Mouse (Mus musculus) gastrocnemius, adult 2 months (tissue): Measurements from ENCODE around the gene Twsg1. TPM values are rescaled to one million over a fixed set of nuclear protein-coding genes. Genes with fewer than 3 reads are reported as not detected.
"Not testable (repeated sequence)": the region's sequence is repeated elsewhere in the genome, so short reads cannot be mapped to it uniquely, and the experiment has no call there.

ENCODE experiments used
- DNase-seq: peaks from one replicate; pipeline ENCODE4 v3.0.0; 2022
- H3K27ac ChIP-seq: fragments of 200-600 bp; 2 replicates; pipeline ENCODE4 v1.8.1; 2022; ENCODE audit warnings: mild to moderate bottlenecking
- H3K4me3 ChIP-seq: fragments of 200-600 bp; 2 replicates; pipeline ENCODE4 v1.8.1; 2022; ENCODE audit warnings: mild to moderate bottlenecking, moderate library complexity
- CTCF ChIP-seq: fragments of 200-600 bp; IDR thresholded peaks from 2 replicates; pipeline ENCODE4 v1.8.1; 2022; ENCODE audit warnings: antibody characterized with exemption, mild to moderate bottlenecking, moderate library complexity
- intact Hi-C: fragments of 180-260 bp; cut with DNase I; formaldehyde crosslinking; loops from one replicate; pipeline ENCODE4 v1.15.1; 2025
- long read RNA-seq, 2 experiments: library from polyadenylated mRNA; stranded (forward); transcript quantifications; one replicate each; pipeline ENCODE4 v2.0.0; 2021
- total RNA-seq, 2 experiments: library from RNA; stranded (reverse); gene quantifications; 2 replicates each; pipeline ENCODE4 v1.2.3; 2021

The Twsg1 gene
- total RNA-seq = 10 to 100 TPM; 25.2 to 31.6 TPM
- long read RNA-seq, experiment 1, full-length matches to known transcripts = 73 of 80 reads
- long read RNA-seq, experiment 1, partial matches to known transcripts = 2 of 80 reads
- long read RNA-seq, experiment 1, other reads (novel, unspliced or antisense) = 5 of 80 reads
- long read RNA-seq, experiment 2, full-length matches to known transcripts = 46 of 57 reads
- long read RNA-seq, experiment 2, partial matches to known transcripts = 4 of 57 reads
- long read RNA-seq, experiment 2, other reads (novel, unspliced or antisense) = 7 of 57 reads

DNA sequence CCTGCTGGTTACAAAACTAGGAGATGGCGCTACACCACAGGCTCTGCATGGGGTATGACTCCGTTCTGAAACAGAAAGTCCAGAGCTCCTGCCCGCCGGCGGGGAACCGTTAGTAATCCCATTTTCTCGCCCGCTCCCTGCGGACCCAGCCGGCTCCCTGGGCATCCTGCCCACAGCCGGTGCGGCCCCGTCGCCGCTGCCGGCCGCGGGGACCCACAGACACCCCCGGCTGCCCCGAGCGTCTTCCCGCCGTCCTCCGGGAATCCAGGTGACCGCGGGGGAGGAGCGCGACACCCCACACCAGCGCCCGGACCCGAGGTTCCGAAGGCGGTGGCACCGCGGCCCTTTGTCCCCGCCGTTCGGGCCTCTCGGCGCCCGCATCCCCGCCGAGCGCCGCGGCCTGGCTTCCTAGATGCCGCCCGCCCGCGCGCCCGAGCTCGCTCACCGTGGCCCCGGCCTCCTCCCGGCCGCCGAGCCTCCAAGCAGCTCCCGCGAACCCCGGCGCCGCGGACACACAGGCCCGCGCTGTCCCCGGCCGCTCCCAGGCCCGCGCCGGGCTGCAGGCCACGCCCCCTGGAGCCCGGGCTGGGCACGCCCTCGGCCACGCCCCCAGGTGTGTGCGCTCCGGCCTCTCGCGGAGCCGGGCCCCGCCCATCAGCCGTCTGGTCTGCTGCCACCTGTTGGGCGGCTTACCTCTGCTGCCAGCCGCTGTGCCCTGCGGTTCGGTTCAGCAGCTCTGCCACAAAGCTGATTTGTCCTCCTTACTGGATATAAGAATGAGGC, at the start of gene Twsg1:
Twsg1 (minus strand) TSS at position 605 of the 783 bp plus-strand sequence.
- intact Hi-C loops = loop anchor here (1.0 to 5.0 kb wide), 3 partner anchors 66 to 156 kb away; partner anchors contain the start of gene Ralbp1
- TF ChIP-seq CTCF = peak; percentile 80
- peak; percentile 98 for DNase-seq
- peak within 1 kb of the TSS; percentile 79 for H3K4me3 ChIP-seq
- peak within 1 kb of the TSS; percentile 95 for H3K27ac ChIP-seq

- no peak overlapping the region for H3K27ac ChIP-seq
- TF ChIP-seq CTCF = no peak
- intact Hi-C loops = no loop called here
- no peak for DNase-seq
- H3K4me3 ChIP-seq = no peak overlapping the region
Observed at GRCm38 (mm10) chr17:65988151-65988820, 37.3 kb upstream of the Twsg1 start.

DNA sequence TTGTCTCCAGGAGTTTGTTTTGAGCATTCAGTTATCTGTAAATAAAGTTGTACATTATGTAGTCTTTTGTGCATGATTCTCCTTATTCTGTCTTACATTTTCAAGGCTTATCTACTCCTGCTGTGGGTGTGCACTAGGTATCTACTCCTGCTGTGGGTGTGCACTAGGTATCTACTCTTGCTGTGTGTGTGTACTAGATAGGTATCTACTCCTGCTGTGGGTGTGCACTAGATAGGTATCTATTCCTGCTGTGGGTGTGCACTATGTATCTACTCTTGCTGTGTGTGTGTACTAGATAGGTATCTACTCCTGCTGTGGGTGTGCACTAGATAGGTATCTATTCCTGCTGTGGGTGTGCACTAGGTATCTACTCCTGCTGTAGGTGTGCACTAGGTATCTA, 25.7 kb upstream of the Twsg1 start:
- DNase-seq, intact Hi-C loops, H3K27ac ChIP-seq, H3K4me3 ChIP-seq: not testable (repeated sequence)

DNA sequence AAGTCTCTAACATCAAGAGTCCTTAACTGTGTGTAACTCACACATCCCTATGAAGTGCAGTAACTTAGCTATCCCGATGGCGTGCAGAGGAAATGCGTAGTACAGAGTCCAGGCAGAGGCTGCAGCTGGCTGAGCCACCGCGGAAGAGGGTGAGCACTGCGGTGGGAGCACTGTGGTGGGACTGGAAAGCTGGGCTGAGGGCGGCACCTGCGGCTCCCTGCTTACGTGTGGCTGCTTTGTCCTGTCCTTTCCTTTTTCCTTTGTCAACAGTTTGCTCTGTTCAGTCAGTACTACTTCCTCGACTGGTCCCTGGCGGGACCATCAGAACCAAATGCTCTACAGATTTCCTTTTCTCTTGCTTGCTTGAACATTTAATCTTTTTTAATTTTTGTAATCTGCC, 16.7 kb upstream of the Twsg1 start:
- no peak for DNase-seq
- intact Hi-C loops = no loop called here
- no peak for TF ChIP-seq CTCF
- Histone ChIP-seq H3K4me3 (no peak overlapping the region), H3K27ac (no peak overlapping the region)

DNA sequence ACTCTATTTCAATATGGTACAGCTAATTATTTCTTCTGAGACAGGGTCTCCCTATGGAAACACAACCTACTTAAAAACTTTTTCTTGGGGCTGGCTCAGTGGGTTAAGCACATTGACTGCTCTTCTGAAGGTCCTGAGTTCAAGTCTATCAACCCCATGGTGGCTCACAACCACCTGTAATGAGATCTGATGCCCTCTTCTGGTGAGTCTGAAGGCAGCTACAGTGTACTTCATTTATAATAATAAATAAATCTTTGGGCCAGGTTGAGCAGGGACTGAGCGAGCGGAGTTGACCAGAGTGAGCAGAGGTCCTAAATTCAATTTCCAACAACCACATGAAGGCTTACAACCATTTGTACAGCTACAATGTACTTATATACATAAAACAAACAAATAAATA, 11.2 kb upstream of the Twsg1 start:
- TF ChIP-seq CTCF = peak; percentile 40
- no peak overlapping the region for H3K4me3 ChIP-seq
- no peak for DNase-seq
- intact Hi-C loops = no loop called here
- no peak overlapping the region for H3K27ac ChIP-seq

DNA sequence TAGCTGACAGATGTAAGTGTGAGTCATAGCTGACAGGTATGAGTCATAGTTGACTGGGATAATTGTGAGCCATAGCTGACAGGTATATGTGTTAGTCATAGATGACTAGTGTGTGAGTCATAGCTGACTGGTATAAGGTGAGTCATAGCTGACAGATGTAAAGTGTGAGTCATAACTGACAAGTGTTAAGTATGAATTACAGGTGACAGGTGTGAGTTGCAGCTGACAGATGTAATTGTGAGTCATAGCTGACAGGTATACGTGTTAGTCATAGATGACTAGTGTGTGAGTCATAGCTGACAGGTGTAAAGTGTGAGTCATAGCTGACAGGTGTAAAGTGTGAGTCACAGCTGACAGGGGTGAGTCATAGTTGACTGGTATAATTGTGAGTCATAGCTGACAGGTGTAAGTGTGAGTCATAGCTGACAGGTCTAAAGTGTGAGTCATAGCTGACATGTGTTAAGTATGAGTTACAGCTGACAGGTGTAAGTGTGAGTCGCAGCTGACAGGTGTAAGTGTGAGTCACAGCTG, 10.6 kb upstream of the Twsg1 start:
- Histone ChIP-seq H3K27ac (no peak overlapping the region), H3K4me3 (no peak overlapping the region)
- TF ChIP-seq CTCF = no peak
- intact Hi-C loops = no loop called here
- no peak for DNase-seq

- no peak for DNase-seq
- intact Hi-C loops = no loop called here
- Histone ChIP-seq H3K4me3 (no peak overlapping the region), H3K27ac (no peak overlapping the region)
- no peak for TF ChIP-seq CTCF
Observed at GRCm38 (mm10) chr17:65959011-65959410, 8.0 kb upstream of the Twsg1 start.

DNA sequence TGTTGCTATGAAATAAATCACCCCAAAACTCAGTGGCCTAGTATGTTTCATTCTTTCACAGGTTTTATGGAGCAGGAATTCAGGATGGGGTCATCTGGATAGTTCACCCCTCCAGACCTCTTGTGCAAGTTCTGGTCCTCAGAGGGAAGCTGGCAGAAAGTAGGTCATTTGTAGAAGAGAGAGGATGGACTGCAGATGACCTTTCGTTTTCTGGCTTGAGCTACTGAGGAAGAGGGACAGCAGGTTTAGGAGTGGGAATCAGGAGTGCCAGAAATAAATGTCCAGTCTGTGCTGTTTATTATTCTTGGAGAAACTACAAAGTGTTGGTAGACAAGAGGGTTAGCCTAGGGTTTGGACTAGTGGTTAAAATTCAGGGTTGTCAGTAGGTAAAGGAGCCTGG, 7.3 kb upstream of the Twsg1 start:
- Histone ChIP-seq H3K27ac (peak overlapping the region; percentile 2; the same call in 1 of the 2 replicates), H3K4me3 (no peak overlapping the region)
- no peak for DNase-seq
- intact Hi-C loops = no loop called here
- no peak for TF ChIP-seq CTCF

DNA sequence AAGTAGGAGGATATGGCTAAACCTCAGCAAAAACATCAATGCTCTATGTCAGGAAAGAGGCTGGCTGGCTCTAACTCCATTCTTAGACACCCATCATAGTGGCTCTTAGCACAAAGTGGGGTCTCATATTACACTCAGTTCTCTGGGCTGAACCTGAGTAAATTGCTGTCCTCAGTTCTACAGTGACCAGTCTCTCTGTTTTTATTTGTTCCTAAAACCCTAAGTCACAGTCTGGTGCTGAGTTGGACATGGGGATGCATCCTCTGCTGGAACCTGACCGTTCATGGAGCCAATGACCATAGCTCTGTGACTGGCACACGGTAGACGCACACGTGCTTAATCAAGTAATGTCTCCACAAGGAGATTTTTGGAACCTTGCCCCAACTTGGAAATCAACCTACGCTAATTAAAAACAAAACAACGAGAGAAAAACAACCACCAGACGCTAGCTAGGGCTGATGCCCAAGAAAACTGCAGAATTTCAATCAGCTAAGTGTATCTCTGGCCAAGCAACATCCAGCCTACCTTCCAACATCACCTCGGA, 6.8 kb upstream of the Twsg1 start:
- DNase-seq = no peak
- intact Hi-C loops = no loop called here
- no peak for TF ChIP-seq CTCF
- Histone ChIP-seq H3K27ac (peak overlapping the region; percentile 2; the same call in 1 of the 2 replicates), H3K4me3 (no peak overlapping the region)

DNA sequence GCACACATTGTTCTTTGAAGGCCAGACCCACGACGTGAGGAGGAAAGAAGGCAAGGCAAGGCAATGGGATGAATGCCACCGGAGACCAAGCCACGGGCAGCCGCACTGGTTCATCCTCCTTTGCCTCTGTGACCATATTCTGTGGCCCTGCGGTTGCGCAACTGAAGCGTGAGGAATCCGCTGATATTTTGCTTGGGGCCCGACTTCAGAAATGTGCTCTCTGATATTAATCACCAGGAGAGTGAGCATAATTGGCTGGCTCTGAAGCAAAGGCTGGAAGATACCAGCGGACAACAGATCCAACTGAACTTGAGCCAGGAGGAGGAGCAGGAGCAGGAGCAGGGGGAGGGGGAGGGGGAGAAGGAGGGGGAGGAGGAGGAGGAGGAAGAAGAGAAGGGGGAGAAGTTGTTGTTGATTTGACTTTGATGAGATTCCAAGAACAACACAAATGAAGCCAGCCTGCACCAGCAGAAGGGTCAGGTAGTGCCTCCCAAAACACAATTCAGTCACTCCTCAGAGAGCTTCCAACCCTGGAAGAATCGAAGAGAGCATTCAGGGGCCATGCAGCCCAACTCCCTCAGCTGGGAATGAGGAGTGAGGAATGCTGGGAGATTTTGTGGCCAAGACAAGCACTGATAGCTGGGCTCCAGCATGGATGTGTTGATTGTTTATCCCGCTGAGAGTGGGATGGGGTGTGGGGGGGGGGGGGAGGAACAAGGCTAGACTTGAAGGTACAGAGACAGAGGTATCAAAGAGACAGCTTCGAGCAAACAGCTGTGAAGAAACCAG, 6.2 kb upstream of the Twsg1 start:
- TF ChIP-seq CTCF = no peak
- Histone ChIP-seq H3K4me3 (no peak overlapping the region), H3K27ac (peak overlapping the region; percentile 48)
- DNase-seq = peak; percentile 66
- intact Hi-C loops = no loop called here

GRCm38 (mm10) chr17:65956140-65956539, 5.1 kb upstream of the Twsg1 start:
- no peak for TF ChIP-seq CTCF
- Histone ChIP-seq H3K27ac (no peak overlapping the region), H3K4me3 (no peak overlapping the region)
- no peak for DNase-seq
- intact Hi-C loops = no loop called here

GRCm38 (mm10) chr17:65953959-65954358, 2.9 kb upstream of the Twsg1 start:
- Histone ChIP-seq H3K4me3 (no peak overlapping the region), H3K27ac (no peak overlapping the region)
- intact Hi-C loops = loop anchor here (5.0 kb wide), 2 partner anchors 82 to 153 kb away; no protein-coding TSS in a partner anchor
- TF ChIP-seq CTCF = no peak
- no peak for DNase-seq
